Mouse (Mus musculus) forebrain, embryonic 16.5 days (tissue): ENCODE data around the gene Map2k4. TPM values are rescaled to one million over a fixed set of nuclear protein-coding genes. Genes with fewer than 3 reads are reported as not detected.

Source experiments
- ATAC-seq: fragments of 200-750 bp; cut with Nextera tagmentation; 2 replicates; pipeline ENCODE4 v1.8.0; 2017; ENCODE audit warnings: mild to moderate bottlenecking, moderate library complexity
- H3K27ac ChIP-seq: fragments of 300-500 bp; sonication (generic); 2 replicates; pipeline ENCODE4 v1.5.1; 2014; ENCODE audit warnings: low read length, control low read depth
- H3K27me3 ChIP-seq: fragments of 300-500 bp; sonication (generic); replicated peaks from 2 replicates; pipeline ENCODE4 v1.6.1; 2014; ENCODE audit warnings: low read length; ENCODE audit not compliant: control insufficient read depth, insufficient read depth
- H3K36me3 ChIP-seq: fragments of 300-500 bp; sonication (generic); 2 replicates; pipeline ENCODE4 v1.6.1; 2014; ENCODE audit not compliant: control insufficient read depth, insufficient read depth
- H3K4me1 ChIP-seq: fragments of 300-500 bp; sonication (generic); replicated peaks from 2 replicates; pipeline ENCODE4 v1.6.1; 2014; ENCODE audit warnings: low read length; ENCODE audit not compliant: control insufficient read depth, insufficient read depth
- H3K4me2 ChIP-seq: fragments of 300-500 bp; sonication (generic); 2 replicates; pipeline ENCODE4 v1.6.1; 2014; ENCODE audit warnings: mild to moderate bottlenecking, low read length, control low read depth
- H3K4me3 ChIP-seq: fragments of 300-500 bp; sonication (generic); replicated peaks from 2 replicates; pipeline ENCODE4 v1.5.1; 2014; ENCODE audit warnings: mild to moderate bottlenecking, low read length, control low read depth
- H3K9ac ChIP-seq: fragments of 300-500 bp; sonication (generic); replicated peaks from 2 replicates; pipeline ENCODE4 v1.6.1; 2014; ENCODE audit warnings: low read depth, low read length, control low read depth
- H3K9me3 ChIP-seq: fragments of 300-500 bp; sonication (generic); 2 replicates; pipeline ENCODE4 v1.6.1; 2016; ENCODE audit warnings: low read length; ENCODE audit not compliant: control insufficient read depth
- WGBS: fragments of 180-500 bp; shearing (Covaris S2); extraction: QIAGEN DNeasy Blood & Tissue Kit; methylation state at CpG from one replicate; pipeline ENCODE4 v1.1.7; 2014; 5-methylcytosine and 5-hydroxymethylcytosine counted together
- polyA plus RNA-seq: library from polyadenylated mRNA; unstranded; fragments of >200 nt; fragmentation: Nextera tagmentation; extraction: Ambion mirVana; gene quantifications from 2 replicates; pipeline ENCODE4 v1.2.1, GENCODE M21; 2015

The Map2k4 gene
- polyA plus RNA-seq, 1 experiment from 2014 or later: 91.3 TPM

DNA sequence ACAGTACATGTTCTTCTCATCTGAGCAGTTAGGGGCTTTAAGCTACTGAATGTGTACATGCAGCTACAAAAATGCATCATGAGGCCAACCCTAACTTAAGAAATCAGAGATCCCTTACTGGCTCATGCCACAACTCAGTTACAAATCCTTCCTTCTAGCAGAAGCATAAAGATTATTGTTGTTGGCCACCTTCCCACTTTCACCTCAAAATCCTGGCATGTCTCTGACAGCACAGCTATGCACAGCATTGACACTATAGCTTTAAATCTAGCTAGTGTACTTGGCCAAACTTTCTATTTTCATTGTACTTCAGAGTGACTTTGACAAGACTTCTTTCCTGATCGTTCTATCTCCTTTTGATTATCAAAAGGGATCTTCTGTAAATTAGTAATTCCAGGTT, 9.0 kb downstream of the Map2k4 start:
- H3K36me3 ChIP-seq: no peaks in the 10 kb centered on the region
- H3K4me1 ChIP-seq: no peaks in the 10 kb centered on the region
- no peak overlapping the region for H3K27ac ChIP-seq
- no peak overlapping the region for H3K9ac ChIP-seq
- H3K4me2 ChIP-seq: no peak overlapping the region
- WGBS: 69% methylated on average over 1 of the region's 1 CpGs
- no peak for ATAC-seq
- H3K9me3 ChIP-seq: no peaks in the 10 kb centered on the region
- H3K4me3 ChIP-seq: no peak overlapping the region
- H3K27me3 ChIP-seq: no peaks in the 10 kb centered on the region

DNA sequence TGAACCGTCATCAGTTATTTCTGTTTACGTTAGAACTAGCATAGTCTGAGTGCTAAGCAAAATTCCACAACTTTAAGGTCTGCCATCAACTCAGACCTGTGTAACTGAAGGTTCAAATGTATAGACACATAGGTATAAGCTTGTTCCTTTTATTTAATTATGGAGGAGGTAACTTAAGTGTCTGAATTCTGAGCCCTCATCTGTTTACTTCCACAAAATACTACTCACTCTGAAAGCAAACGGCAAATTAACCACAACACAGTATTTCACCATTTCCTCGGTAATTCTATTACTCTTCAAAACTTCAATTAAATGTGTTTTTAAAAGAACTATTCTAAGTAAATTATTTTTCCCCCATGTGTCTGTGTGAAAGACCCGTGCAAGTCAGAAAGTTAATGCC, 10.3 kb downstream of the Map2k4 start:
- Histone ChIP-seq H3K4me2 (no peak overlapping the region), H3K9me3 (no peaks in the 10 kb centered on the region), H3K9ac (no peak overlapping the region), H3K27ac (no peak overlapping the region), H3K36me3 (no peaks in the 10 kb centered on the region), H3K27me3 (no peaks in the 10 kb centered on the region), H3K4me3 (no peak overlapping the region), H3K4me1 (no peaks in the 10 kb centered on the region)
- whole genome bisulfite sequencing: 80% methylated on average over 5 of the region's 5 CpGs
- no peak for ATAC-seq

DNA sequence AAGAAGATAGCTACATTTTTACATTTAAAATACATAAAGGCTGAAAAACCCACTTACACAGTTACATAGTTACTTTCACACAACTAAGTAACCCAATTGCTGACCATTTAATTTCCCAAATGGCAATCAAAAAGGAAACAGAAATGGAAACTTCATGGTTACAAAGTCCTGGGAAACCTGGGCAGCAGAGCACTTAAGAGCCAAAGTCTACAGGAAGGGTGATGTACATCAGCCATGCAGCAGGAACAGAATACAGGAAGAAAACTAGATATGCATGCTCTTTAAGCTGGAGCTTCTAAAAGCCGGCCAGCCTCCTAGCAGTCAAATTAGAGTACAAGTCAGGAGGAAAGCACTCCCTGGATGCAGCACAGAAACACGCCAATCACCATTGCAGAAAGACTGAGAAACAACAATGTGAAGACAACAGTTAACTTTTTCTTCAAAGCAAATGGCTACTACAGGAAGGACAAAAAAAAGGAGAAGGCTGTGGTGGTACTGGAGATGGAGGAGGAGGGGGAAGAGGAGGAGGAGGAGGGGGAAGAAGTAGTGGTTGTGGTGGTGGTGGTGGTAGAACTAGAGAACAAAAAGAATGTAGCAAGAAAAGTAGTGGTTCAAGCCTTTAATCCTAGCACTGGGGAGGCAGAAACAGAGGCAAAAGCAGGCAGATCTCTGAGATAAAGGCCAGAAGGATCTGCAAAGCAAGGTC, 11.0 kb downstream of the Map2k4 start:
- H3K36me3 ChIP-seq: no peaks in the 10 kb centered on the region
- no peaks in the 10 kb centered on the region for H3K27me3 ChIP-seq
- no peaks in the 10 kb centered on the region for H3K4me1 ChIP-seq
- WGBS: 51% methylated on average over 2 of the region's 2 CpGs
- no peaks in the 10 kb centered on the region for H3K9me3 ChIP-seq
- no peak overlapping the region for H3K4me3 ChIP-seq
- no peak overlapping the region for H3K9ac ChIP-seq
- H3K27ac ChIP-seq: no peak overlapping the region
- no peak for ATAC-seq
- H3K4me2 ChIP-seq: no peak overlapping the region

DNA sequence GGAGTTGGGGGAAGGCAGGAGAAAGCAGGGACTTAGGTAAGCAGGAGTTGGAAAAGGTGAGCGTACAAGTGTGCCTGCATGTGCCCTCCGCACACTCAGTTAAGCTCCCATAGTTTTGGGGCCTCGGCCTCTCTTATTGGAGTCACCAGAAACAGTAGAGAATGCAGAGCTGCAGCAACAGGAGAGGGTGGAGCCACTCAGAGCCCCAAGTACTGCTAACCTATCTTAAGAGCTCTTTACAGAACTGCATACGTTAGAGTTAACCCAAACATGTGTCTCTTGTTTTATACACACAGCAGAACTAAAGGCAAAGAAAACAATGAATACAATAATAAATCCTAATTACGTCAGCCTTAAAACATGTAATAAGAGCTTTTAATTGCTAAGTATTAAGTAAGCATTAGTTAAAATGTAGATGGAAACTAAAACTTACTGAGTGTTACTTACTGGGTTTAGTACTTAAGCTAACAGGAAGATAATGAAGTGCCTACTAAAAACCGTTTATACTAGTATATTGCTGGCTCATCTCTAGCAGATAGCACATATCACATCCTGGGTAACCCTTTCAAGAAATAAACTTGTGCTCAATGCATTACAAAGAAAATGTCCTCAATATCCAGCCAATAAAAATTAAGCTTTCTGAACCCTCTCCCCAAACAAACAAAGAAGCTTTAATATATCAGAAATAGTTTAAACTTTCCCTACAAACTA, 14.0 kb downstream of the Map2k4 start:
- 63% methylated on average over 6 of the region's 6 CpGs for WGBS

DNA sequence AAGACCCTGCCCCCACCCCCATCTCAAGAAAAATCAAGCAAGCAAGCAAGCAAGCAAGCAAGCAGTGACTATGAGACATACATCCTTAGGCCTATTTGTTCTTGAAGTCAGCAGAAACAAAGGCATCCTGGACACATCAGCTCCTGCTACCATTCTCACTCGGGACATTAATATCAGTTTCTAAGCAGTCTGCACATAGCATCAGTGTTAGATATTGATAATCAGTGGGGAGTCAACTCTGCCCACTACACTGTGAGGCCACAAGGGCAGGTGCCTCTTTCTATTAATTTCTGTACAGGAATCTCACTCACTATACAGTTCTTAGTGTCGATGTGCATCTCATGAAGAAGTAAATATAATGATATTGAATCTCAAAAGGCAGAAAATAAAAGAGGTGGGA, 14.6 kb downstream of the Map2k4 start:
- ATAC-seq: no peak
- H3K4me2 ChIP-seq: no peak overlapping the region
- 0 out of 2 replicates have a peak, but pooled peaks cover 3% of the 10 kb centered on the region for H3K4me1 ChIP-seq
- no peak overlapping the region for H3K9ac ChIP-seq
- H3K9me3 ChIP-seq: no peaks in the 10 kb centered on the region
- WGBS: 84% methylated on average over 2 of the region's 2 CpGs
- no peaks in the 10 kb centered on the region for H3K27me3 ChIP-seq
- no peak overlapping the region for H3K27ac ChIP-seq
- H3K4me3 ChIP-seq: no peak overlapping the region
- H3K36me3 ChIP-seq: no peaks in the 10 kb centered on the region

More for the DNA sequence above, 14.0 kb downstream of the Map2k4 start:
- Histone ChIP-seq H3K4me3 (no peak overlapping the region), H3K9me3 (no peaks in the 10 kb centered on the region), H3K36me3 (no peaks in the 10 kb centered on the region), H3K4me2 (no peak overlapping the region), H3K4me1 (no peaks in the 10 kb centered on the region), H3K27me3 (no peaks in the 10 kb centered on the region), H3K27ac (no peak overlapping the region), H3K9ac (no peak overlapping the region)
- ATAC-seq: no peak

DNA sequence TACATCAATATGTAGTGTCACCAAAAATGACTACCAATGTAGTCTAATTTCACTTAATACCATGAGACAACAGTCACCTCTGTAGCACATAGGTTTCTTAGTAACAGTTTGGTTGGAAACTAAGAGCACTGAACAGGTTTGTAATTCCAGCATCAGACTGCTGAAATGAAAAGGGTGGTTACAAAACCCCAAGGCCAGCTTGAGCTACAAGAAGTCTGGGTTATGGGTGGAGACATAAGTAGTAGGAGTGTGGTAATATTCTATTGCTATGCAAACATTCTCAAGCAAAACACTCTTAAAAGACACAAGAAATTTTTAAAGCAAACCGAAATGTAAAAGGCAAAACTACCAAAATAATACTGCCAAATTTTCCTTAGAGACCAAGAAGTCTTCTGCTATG, 16.6 kb downstream of the Map2k4 start:
- Histone ChIP-seq H3K4me1 (0 out of 2 replicates have a peak, but pooled peaks cover 3% of the 10 kb centered on the region), H3K9ac (no peak overlapping the region), H3K9me3 (no peaks in the 10 kb centered on the region), H3K4me2 (no peak overlapping the region), H3K27me3 (no peaks in the 10 kb centered on the region), H3K4me3 (no peak overlapping the region), H3K27ac (no peak overlapping the region), H3K36me3 (no peaks in the 10 kb centered on the region)
- WGBS: 97% methylated on average over 1 of the region's 1 CpGs
- no peak for ATAC-seq

DNA sequence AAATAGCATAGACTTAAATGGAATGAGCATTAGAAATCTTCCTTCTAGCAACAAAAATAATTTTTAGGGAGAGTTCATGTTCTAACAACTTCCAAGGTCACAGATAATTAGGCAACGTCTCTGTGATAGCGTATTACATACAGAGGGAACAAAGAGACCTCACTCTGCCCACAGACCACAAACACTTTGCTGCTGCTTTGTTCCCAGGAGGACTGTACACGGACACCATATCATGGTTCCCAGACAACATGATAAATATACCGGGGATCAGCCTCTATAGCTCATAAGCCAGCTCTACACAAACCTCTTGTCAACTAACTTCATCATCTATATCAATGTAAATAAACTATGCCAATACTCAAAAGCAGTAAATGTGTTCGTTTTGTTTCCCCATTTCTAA, 18.1 kb downstream of the Map2k4 start:
- Histone ChIP-seq H3K9me3 (no peaks in the 10 kb centered on the region), H3K27ac (no peak overlapping the region), H3K4me2 (no peak overlapping the region), H3K36me3 (no peaks in the 10 kb centered on the region), H3K9ac (no peak overlapping the region), H3K27me3 (no peaks in the 10 kb centered on the region), H3K4me3 (no peak overlapping the region), H3K4me1 (0 out of 2 replicates have a peak, but pooled peaks cover 3% of the 10 kb centered on the region)
- no peak for ATAC-seq
- WGBS: 76% methylated on average over 5 of the region's 5 CpGs

DNA sequence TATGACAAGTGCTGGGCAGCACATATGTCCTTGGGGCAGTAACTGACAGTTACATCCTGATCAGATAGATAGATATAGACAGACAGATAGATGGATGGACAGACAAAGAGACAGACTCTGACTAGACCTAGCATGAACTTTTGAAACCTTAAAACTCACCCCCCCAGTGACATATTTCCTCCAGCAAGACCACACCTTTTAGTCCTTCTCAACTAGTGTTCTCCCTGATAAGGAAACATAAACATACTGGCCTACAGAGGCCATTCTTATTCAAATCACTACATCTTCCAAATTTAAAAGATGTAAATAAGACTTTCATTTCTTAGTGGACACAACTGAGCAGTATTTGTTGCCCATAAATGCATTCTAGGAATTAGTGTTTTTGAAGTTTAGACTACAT, 19.7 kb downstream of the Map2k4 start:
- Histone ChIP-seq H3K4me1 (0 out of 2 replicates have a peak, but pooled peaks cover 3% of the 10 kb centered on the region), H3K27ac (no peak overlapping the region), H3K27me3 (no peaks in the 10 kb centered on the region), H3K9me3 (no peaks in the 10 kb centered on the region), H3K36me3 (no peaks in the 10 kb centered on the region), H3K4me3 (no peak overlapping the region), H3K4me2 (no peak overlapping the region), H3K9ac (no peak overlapping the region)
- ATAC-seq: no peak

DNA sequence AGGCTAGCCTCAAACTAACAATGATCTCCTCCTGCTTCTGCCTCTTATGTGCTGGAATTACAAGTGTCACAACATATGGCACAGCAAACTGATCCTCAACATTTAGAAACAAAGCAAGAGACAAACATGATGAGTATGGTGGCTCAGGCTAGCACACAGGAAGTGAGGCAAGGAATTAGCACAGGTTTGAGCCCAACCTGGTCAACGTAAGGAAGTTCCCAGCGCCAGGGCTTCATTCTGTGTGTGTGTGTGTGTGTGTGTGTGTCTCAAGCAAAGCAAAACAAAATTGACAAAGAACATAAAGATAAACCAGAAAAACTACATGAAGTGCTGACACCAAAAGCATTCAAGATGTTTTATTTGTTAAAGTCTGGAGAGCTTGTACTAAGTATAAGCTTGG, 27.2 kb downstream of the Map2k4 start:
- ATAC-seq: no peak
- no peaks in the 10 kb centered on the region for H3K9me3 ChIP-seq
- H3K27ac ChIP-seq: no peak overlapping the region
- no peak overlapping the region for H3K9ac ChIP-seq
- no peaks in the 10 kb centered on the region for H3K4me1 ChIP-seq
- 91% methylated on average over 2 of the region's 2 CpGs for WGBS
- H3K36me3 ChIP-seq: no peaks in the 10 kb centered on the region
- H3K27me3 ChIP-seq: no peaks in the 10 kb centered on the region
- H3K4me2 ChIP-seq: no peak overlapping the region
- H3K4me3 ChIP-seq: no peak overlapping the region
